Mouse (Mus musculus) layer of hippocampus, adult 8-10 months (tissue): Measurements from ENCODE around the gene Slc25a31. TPM values are rescaled to one million over a fixed set of nuclear protein-coding genes. Genes with fewer than 3 reads are reported as not detected.
A peak's percentile ranks its signal among the peaks of the same experiment; 100 is the strongest.

Experiments used
- DNase-seq, 2 experiments: peaks; one replicate each; pipeline ENCODE4 v3.0.0; 2022; ENCODE audit warnings: low spot score in 2 of 2
- total RNA-seq, 4 experiments: library from RNA; stranded (reverse); gene quantifications; 2 replicates each; pipeline ENCODE4 v1.2.4; 2022

Slc25a31 gene
- total RNA-seq = under 1 TPM in 2 of 4 experiments, not detected in 2; 0.25 to 0.34 TPM

DNA sequence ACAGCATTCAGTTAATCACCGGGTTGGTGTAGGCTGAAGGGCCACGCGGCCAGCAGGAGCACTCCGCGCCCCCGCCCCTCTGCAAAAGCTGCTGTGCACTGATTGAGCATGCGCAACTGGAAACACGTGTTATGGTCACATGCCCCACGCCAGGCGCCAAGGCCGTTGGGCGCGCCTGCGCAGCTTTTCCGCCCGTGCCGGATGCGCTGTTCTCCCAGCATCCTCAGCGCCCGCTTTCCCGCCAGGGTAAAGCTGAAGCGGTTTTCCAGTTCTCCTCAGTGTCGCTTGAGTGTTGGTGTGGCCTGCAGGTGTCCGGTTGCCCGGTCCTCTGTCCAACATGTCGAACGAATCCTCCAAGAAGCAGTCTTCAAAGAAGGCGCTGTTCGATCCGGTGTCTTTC lies at the start of gene Slc25a31:
Slc25a31 (plus strand) TSS at position 201 of the 400 bp plus-strand sequence.
- no peak for DNase-seq

DNA sequence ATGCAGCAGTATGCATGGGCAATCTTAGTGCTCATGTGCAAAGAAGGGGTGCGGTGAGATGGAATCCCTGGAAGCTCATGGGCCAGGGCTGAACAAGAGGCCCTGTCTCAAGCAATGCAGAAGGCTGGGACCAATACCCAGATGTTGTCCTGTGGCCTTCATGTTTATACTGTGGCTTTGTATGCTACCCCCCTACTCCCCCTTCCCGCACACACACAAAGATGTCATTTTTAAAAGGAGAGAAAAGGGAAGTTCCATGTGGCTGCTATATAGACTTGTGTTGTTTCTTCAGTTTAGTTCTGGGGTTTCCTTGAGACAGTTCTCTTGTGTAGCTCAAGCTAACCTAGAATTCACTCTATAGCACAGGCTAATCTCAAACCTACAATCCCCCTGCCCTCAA lies 48.4 kb upstream of the Slc25a31 start:
- DNase-seq = no peak

DNA sequence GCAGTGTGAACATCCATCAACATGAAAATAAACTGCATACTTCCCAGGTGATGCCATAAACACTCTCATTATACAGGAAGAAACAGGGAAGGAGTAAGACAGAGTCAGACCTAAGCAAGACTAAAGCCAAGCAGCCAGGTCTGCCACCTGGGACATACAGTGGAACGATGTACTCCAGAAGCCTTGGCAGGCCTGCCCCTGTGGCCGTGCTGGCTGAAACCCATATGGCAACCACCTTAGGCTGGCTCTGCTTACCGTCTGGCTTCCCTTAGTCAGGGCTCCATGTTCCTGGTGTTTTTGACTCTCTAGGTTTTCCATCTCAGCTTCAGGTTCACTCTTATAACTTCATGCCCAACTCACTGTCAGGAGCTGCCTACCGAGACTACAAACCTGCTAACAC lies 42.5 kb upstream of the Slc25a31 start:
- no peak for DNase-seq

DNA sequence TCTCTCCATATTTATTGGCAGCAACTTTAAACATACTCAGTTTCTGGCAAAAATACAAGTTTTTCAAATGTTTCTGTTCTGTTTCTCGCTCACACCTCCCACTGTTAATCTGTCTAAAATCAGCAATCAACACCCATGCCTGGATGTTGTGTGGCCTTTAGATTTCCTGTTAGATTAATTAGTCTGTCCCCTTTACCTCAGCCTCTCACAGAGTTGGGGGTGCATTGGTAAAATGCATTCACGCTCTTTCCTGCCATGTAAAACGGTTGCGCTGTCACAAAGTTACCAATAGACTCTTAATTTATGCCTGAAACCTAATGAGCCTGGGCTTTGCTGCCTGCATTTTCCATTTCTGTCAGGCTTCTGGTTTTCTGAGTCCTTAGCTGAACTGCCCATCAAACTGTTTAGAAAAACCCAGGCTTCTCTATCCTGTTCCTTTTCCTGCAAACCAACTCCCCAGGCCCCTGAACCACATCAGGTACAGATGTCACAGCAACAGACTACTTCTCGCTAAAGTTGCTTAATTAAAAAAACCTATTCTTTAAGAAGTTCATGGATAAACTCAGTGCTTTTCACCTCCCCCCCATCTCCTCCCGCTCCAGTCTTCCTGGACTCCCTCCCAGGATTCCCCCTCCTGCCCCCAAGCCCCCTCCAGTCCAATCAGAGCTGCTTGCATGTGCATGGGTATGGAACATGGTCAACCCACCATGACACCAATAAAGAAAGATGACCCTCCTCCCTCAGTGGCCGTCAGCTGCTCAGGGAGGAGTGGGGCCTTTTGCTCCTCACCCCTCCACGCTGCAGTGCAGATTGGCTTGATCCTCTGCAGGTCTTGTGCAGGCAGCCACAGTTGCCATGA lies 41.6 kb upstream of the Slc25a31 start:
- DNase-seq = peak; percentile 24 to 35

DNA sequence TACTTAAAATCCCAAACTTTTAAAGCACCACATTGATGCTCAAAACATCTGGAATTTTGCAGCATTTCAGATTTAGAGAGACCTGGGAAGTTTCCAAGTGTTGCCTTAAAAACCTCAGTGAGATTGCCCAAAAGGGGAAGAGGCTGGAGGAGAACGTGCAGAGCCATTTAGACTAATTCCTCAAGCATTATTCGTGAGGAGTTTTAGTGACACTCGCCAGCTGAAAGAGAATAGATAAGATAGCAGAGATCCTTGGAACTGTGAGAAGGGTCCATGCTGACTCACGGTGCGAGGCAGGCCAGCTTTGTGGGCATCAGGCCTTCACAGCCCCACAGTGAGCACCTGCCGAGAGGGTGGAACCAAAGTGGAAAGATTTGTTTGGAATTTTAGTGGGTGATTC lies 39.8 kb upstream of the Slc25a31 start:
- DNase-seq = no peak

DNA sequence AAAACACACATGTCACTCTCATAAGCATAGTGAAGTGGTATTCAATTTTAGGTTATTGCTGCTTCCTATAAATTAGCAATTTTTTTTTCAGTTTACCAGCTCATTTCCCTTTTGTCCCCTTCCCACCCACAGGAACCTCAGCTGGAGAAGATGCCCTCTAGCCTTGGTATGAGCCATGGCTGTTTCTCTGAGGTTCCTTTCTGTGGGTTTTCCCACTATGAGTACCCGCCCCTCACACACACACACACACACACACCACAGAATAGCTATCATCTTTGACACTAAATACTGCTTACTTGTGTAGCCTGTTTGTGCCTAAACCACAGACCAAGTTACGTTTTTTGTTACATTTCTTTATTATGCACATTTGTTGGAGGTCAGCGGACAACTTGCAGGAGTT lies 39.3 kb upstream of the Slc25a31 start:
- DNase-seq = no peak

DNA sequence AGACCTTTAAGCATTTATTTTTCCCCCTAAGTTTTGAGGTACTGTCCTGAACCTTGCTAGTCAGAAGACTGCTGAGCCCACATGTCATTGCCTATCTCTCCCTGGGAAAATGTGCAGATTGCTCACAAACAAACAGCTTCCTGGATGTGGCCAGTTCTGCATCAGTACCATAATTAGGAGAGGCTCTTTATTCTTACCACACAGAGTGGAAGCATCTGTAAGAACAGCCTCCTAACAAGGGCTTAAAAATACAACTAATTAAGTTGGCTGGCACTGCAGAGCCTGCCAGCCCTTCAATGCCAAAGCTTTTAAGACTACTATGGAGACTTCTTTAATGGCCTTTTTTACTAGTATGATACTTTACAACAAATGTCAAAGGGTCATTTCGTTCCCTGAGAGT lies 35.1 kb upstream of the Slc25a31 start:
- DNase-seq = no peak

DNA sequence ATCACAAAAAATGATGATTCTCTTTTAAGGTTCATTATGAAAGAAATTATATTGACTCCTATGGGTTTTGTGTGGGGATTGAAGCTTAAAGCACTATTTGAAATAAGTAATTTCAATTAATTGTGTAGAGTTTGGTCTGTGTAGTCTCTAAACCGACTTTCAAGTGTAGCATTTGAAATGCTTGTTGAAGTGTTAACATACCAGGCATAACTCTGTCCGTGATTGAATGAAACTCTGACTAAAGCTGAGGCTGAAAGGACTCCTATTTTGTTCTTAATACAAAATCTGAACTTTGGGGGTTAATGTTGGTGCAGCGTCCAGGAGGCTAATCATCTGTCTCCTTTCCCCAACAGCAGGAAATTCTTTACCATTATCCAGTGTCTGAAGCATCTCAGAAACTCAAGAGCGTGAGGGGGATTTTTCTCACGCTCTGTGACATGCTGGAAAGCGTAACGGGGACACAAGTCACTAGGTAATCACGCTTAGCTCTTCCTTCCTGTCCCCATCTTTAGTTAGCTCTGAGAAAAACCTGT lies 33.7 kb upstream of the Slc25a31 start:
- DNase-seq = no peak

DNA sequence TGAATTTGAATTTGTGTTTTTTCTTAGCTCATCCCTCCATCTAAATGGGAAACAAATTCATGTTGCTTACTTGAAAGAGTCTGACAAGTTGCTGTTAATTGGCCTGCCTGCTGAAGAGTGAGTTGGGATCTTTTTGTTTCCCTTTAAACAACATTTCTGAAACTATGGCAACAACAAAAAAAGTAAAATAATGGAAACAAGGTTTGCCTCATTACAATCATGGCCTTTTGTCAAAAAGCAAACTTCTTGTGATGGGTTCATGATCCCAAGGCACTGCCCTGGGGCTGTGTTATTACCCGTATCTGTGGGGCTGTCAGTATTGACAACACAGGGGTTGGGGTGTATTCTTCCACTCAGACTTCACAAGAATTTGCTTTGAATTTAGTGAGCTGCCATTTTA lies 29.8 kb upstream of the Slc25a31 start:
- DNase-seq = no peak

DNA sequence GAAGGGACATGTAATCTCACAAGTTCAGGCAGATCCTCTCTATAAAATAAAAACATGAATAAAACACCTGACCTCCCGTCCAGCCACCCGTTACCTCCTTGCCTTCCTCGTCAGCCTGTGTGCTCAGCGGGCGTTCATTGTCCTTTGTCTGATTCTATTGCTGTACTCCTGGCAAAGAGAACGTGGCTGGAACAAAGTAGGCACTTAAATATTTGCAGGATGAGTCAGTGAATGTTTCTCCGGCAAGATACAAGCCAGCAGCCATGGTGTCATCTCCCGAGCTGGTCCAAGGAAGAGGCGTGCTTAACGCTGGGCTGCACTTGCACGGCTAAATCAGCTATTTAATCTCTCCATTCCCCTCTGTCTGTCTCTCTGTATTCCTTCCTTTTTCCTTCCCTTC lies 26.3 kb upstream of the Slc25a31 start:
- no peak for DNase-seq

DNA sequence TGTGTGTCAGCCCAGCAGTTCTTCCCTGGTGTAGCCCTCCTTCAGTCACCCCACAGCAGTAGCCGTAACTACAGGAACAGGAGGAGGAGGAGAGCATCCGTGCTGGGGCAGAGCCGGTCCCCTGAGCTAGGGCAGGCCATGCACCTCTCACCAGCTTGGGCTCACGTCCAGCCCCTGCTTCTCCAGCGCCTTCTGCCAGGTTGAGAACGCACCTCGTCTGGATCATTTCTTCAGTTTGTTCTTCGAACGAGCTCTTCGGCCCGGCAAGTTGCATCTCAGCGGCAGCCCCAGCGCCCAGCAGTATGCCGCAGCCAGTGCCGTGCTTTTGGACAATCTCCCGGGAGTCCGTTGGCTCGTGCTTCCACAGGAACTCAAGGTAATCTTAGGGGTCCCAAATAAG lies 25.5 kb upstream of the Slc25a31 start:
- no peak for DNase-seq

DNA sequence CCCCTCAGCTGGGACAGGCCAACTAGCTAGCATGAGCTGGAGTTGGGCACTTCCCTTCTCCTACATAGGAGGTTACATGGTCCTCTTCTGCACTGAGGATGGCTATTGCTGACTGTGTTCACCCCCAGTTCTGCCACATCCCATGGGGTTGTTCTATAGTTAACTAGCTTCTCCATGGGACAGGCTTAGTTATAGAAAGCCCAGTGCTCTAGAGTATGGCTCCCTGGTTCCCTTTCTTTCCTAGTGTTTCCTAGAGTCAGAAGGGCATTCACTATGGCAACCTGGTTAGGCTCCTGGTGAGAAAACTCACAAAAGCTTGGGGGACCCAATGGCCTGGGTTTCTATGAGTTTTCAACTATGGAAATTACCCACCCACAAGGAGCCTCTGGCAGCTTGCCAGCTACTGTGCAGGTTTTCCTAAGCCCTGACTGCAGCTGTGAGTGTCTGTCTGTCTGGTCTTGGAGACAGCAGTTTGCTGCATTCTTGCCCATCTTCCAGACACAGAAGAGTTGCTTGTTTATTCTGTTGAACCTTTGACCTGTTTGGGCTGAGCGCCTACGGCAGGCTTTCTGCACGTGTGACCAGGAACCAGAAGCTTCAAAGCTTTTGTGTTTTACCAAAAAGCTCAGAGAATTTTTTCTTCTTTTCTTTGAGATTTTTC lies 22.7 kb upstream of the Slc25a31 start:
- no peak for DNase-seq

DNA sequence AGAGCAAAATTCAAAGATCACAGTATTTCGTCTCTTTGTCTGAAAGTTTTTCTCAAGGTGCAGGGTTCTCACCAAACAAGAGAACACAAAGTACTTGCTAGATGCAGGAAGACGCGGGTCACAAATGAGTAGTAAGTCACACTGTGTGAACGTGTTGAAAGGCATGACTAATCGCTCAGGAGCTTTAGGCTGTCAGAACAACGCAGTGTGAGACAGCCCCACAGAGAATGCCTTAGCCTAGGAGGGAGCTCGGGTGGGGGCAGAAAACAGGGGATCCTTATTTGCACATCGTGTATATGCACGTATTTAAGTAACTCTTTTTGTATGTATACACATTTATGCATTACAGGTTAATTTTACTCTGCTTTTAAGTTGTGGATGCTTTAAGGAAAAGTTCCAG lies 21.8 kb upstream of the Slc25a31 start:
- no peak for DNase-seq

DNA sequence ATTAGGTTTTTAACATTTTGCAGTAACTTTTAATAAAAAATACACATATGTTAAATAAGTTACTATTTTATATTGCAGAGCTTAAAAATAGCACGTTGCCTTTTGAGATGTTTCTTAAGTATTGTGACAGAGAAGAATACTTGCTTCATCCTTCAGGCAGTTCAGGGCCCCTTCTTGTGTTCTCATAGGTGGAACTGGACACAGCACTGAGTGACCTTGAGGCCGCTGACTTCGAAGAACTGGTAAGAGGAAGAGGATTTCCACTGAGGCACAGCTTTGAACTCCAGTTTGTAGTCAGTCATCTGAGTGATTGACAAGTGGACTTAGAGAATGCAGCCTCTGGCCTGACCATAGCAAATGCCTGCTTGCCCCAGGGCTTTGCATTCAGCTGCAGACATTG lies 21.1 kb upstream of the Slc25a31 start:
- no peak for DNase-seq

DNA sequence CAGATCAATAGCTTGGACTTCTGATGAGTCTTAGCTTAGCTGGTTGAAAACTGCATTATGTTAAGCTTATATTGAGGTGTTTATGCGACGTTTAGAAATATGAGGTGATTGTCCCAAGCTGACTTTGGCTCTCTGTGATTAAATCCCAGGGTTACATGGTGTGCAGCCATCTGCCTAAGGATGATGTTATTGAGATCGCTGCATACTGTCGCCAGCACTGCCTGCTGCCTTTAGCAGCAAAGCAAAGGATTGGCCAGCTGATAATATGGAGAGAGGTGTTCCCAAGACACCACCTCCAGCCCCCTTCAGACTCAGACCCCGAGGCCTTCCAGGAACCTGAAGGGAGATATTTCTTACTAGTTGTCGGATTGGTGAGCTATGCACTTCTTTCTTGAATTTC lies 17.1 kb upstream of the Slc25a31 start:
- no peak for DNase-seq

DNA sequence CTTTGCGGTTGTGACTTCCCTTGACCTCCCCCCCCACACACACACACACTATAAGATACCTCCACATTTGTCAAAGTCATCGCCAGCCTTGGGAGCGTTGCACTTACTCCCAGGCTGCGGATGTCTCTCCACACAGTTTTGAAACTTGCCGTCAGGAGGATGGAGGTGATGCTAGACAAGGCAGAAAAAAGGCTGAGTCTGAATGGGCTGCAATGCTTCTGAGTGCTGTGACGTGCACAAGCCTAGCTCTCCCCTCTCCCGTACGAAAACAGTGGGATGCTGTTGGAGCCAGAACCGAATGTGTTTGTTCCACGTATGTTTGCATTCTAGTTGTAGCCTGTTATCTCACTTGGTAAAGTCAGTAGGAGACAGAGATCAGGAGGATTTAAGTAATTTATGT lies 15.2 kb upstream of the Slc25a31 start:
- DNase-seq = no peak

DNA sequence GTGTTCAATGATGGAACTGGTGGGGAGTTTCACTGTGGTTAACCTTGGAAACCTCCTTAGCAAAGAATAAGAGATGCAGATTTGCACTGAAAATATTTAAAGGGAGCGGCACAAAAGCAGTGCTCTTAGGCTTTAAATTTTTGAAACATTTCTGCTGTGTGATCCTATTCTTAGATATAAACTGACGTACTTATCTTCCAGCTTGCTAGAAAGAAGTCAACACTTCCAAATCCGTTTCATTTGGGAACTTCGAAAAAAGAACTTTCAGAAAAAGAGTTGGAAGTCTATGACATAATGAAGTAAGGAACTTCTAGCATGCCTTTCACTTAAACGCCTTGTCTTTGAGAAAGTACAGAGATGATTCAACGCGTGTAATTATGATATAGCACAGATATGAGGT lies 14.7 kb upstream of the Slc25a31 start:
- DNase-seq = no peak

DNA sequence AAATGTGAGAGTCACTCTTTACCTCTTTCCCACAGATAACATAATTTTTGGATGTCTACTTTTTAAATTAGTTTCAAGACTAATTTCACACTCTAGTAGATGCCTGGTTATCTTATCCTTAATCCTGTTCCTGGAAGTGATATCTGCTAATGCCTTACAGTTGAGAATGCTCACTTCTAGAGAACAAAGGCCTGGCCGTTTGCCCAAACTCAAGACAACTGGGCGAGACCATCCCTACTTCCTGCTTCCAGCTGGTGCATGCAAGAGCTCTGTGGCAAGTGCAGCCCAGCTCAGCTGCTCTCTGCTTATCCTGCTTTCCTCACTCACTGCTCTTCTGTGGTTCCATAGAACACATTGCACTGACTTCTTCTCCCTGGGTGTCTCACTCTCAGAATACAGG lies 14.2 kb upstream of the Slc25a31 start:
- no peak for DNase-seq

DNA sequence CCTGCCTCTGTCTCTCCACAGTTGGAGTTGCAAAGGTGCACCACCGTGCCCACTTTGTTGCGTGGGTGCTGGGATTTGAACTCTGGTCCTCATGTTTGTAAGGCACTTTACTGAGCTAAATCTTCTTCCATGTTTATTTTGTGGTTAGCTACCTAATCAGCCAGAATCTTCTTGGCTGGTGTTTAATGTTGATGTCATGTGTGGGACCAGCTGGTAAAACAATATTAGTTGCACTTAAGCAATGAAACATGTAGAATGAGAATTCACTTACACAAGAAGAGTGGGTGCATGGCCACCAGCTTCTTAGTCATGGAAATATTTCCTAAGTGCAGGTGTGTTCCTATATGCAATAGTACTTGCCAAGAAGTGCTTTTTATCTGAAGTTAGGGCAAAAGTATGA lies 13.5 kb upstream of the Slc25a31 start:
- DNase-seq = no peak

DNA sequence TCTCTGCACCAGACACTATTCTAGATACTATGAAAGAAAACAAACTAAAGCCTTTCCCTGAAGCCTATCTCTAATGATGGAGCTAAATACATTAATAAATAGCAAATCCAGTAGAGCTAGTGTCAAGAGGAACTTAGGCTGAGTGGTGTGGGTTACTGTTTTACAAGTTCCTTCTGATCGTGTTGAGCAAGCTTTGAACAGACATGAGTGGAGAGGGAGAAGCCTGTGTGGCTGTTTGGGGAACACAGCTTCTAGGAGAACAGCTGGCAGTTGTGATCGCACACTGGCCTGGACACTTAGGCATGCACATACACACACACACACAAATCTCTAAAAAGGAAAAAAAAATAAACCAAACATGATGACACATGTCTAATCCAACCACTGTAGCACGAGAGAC lies 9.8 kb upstream of the Slc25a31 start:
- DNase-seq = no peak

DNA sequence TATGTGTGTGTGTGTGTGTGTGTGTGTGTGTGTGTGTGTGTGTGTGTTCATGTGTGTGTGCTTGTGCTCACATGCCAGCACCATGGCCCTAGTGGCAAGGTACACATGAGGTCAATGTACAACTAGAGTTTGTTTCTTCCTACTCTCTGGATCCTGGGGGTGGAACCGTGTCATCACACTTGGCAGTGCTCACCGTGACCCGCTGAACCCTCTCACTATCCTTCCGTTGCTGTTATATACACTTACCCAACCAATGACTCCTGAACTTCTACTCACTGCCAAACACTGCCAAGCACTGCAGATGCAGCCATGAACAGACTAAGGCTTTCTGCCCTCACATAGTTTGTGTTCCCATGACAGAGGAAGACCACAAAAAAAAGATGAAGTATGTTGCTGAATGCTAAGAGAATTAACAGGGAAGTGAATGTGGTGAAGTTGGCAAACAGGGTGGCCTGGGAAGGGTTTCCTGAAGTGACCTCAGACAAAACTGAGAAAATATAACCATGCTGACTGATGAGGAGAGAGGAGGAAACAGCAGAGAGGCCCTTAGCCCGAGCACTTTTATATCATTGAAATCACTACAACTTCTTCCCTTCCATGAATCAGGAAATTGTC lies 3.7 kb upstream of the Slc25a31 start:
- DNase-seq = no peak

DNA sequence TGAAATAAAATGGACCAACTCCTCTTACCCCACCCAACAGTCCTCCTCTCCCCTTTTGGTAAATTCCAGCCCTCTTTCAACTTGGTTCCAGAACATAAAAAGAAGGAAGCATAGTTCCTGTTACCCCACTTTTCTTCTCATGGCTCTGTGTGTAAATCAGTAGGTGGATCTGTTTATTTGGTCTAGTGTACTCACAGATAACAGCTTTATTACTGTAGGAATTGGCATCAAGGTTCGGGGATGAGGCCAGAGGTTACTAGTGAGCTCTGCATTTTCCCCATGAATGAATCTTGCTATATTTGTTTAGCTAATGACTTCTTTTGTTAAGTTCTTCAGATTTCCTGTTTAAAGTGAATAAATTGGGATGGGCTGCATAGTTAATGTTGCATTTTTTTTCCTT lies 7.4 kb downstream of the Slc25a31 start:
- DNase-seq = no peak
